Mouse (Mus musculus) kidney, adult 11 months (tissue): ENCODE measurements around the gene Dop1a.
A peak's percentile ranks its signal among the peaks of the same experiment; 100 is the strongest.

Source experiments
- DNase-seq: peaks from one replicate; pipeline ENCODE4 v3.0.0; 2022

The Dop1a gene

GRCm38 (mm10) chr9:86513733-86514132 lies 46.8 kb downstream of the Dop1a start:
- no peak for DNase-seq

DNA sequence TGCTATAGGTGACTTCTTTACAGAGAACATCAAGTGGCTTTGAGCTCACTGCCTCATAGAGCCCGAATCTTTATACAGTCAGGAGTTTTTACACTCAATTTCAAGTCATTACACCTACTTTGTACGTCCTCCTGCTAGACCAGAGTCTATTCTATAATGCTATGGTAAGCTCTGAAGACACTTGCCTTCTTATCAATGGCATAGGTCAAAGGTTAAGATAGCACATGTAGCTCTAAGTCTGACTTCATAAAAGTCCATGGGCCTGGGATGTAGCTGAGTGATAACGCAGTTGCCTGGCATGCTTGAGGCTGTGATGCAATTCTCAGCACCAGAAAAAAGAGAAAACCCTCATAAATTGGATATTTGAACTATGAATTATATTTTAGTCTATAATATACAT lies 47.4 kb downstream of the Dop1a start:
- no peak for DNase-seq

DNA sequence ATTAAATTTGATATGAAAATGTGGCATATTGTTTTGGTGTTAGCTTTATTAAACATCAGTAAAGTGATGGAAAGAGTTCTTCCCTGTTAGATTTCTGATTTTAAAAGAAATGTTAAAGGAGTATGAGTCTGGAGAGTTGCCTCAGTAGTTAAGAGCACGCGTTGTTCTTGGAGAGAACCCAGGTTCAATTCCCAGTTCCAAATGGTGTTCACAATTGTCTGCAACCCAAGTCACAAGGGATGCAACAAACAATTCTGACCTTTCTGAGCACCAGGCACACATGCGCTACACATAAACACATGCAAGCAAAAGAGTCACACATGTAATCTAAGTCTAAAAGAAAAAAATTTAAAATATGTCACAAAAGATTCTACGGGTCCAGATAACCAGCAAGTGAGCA lies 47.8 kb downstream of the Dop1a start:
- no peak for DNase-seq

- DNase-seq: no peak
These were observed 55.4 kb downstream of the Dop1a start for GRCm38 (mm10) chr9:86522335-86522734.

DNA sequence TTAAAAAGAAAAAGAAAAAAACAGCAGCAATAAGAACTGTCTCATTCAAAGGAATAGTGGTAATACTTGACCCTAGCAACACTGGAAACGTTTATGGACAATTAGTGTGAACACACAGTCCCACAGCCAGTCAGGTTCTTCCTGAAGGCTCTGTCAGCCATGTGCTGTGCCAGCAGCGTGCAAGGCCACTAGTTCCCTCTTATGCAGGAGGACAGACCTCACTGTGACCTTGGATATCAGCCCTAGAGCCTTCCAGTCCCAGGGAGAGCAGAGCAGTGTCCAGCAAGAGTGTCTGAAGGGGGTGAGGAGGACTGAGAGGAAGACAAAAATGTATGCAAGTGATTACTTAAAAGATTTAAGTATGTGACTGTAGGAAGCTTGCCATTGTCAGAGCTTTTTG lies 58.6 kb downstream of the Dop1a start:
- no peak for DNase-seq

GRCm38 (mm10) chr9:86534071-86534470 lies 67.1 kb downstream of the Dop1a start:
- DNase-seq: no peak

GRCm38 (mm10) chr9:86543451-86543850 lies 76.5 kb downstream of the Dop1a start:
- DNase-seq: no peak

DNA sequence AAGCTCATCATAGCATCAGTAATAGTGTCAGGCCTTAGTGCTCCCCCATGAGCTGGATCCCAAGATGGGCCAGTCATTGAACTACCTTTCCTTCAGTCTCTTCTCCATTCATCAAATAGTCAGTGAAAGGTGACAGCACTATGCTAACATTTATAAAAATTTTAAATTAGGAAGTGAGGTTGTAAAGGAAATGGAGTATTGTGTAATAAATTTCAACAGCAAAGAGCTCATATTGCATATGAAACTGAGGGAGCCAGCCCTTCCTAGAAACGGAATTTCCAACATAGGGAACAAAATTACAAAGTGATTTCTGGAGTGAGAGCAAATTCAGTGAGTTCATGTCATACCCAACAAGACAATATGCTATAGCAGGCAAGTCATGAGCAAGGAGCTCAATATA lies 77.6 kb downstream of the Dop1a start:
- no peak for DNase-seq

GRCm38 (mm10) chr9:86549637-86550162 lies 82.7 kb downstream of the Dop1a start:
- no peak for DNase-seq

DNA sequence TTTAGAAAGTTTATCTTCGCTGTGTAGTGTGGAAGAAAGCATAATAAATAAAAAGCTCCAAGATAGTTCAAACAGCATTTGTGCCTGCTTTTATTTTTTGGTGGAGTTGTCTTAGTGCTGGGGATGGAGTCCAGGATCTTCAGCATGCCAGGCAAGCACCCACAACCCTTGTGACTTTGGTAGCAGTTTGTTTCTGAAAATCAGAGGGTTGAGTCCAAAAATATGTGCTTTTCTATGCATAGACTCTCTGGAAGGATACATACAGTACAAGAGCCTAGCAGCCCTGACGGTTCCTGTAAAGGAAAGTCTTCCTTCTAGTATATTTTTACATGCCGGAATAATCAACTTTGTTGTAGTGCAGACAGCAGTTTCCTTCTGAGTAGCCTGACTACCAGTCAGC lies 83.8 kb downstream of the Dop1a start:
- no peak for DNase-seq

GRCm38 (mm10) chr9:86553886-86554285 lies 86.9 kb downstream of the Dop1a start:
- DNase-seq: no peak

- DNase-seq: no peak
These were observed 87.7 kb downstream of the Dop1a start for GRCm38 (mm10) chr9:86554641-86555040.

DNA sequence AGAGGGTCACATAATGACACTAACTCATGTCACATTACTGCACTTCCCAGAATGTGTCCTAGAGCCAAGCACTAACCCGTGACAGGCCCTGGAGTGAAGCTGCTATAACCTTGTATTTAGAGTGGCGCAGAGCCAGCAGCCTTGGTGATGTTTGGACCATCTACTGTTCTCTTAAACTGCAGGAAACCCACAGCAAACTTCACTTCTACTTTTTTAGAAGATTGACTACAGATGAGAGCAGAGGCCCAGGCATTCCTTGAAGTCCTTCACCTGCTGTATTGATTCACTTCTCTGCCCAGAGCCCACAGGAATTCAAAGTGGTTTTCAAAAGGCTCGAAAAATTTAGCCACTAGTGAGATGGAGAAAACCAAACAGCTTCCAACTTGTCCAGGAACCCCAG lies 93.6 kb downstream of the Dop1a start:
- DNase-seq: peak; percentile 47

DNA sequence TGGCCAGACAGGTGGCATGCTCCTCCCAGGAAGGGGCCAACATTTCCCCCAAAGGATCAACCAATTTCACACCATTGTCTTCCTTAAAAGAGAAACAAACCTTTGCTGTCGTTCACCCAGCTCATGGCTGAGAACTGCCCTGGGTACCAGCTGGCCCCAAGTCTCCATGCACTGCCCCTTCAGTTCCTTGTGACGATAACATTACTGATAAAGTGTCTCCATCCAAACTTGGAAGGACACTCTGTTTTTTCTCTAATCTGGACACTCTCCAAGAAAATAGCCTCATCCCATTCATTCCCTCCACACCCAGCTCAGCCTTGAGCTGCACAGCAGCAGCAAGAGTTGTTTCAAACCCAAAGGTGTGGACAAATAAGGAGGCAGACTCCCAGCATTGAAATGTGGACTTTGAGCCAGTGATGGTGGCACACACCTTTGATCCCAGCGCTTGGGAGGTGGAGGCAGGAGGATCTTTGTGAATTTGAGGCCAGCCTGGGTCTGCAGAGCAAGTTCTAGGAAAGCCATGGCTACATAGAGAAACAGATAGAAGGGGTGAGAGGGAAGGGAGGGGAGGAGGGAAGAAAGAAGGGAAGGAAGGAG lies 102.5 kb downstream of the Dop1a start:
- DNase-seq: peak; percentile 48

- peak; percentile 37 for DNase-seq
These were observed 103.4 kb downstream of the Dop1a start for GRCm38 (mm10) chr9:86570261-86570890.

- no peak for DNase-seq
These were observed 104.0 kb downstream of the Dop1a start for GRCm38 (mm10) chr9:86570946-86571345.

DNA sequence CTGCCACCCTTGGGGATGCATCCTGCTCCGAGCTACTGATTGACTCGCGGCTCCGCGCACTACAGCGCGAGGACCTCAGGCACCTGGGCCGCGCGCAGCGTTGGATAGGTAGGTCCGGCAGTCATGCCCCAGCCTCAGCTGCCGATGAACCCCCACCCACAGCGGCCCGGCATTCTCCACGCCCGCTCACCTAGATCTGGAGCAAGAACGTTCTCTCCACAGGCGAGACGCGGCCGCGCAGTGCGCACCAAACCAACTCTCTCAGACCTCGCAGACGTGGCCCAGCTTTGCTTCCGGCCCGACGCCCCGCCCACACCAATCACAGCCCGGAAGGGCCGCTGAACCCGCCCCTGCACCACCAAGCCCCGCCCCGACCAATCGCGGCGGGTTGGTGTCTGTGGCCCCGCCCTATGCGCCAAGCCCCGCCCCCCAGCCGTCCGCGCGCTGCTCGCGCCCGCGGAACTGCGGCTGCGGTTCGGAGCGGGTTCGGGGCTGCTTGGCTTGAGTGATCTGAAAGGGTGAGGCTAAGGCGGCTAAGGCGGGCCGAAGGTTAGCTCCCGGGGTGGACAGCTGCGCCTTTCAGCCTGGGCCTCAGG lies 104.7 kb downstream of the Dop1a start, which contains the start of the genes Pgm3 and Rwdd2a:
TSS of gene Pgm3 (minus strand) at position 303 of the 596 bp plus-strand sequence.
TSS of gene Rwdd2a (plus strand) at position 452 of the 596 bp plus-strand sequence.
- peak; percentile 93 for DNase-seq

- no peak for DNase-seq
These were observed 105.2 kb downstream of the Dop1a start for GRCm38 (mm10) chr9:86572196-86572595.

- DNase-seq: peak; percentile 83
These were observed 105.8 kb downstream of the Dop1a start for GRCm38 (mm10) chr9:86572636-86573291.

DNA sequence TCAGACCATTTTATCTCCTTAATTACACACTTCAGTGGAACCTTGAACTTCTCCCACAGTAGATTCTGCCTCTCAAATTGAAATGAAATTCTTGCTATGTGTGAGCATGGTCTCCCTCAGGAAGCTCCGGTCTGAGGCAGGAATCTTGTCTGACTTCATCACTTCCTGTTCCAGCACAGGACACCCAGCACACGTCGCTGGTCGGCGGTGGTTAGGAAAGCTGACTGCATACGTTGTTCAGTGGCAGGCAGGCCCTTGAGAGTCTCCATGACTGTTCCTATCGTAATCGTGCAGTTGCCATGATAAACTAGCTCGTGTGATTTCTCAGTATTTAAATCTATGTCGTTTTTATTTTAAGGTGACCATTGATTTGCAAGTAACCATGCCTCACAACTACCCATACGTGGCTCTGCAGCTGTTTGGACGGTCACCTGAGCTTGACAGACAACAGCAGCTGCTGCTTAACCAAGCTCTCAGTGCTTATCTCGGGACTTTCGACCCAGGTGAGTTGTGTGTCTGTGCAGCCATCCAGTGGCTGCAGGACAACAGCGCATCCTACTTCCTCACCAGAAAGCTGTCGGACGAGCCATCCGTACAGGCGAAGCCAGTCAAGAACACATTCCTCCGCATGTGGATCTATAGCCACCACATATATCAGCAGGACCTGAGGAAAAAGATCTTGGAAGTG lies 106.8 kb downstream of the Dop1a start:
- no peak for DNase-seq

DNA sequence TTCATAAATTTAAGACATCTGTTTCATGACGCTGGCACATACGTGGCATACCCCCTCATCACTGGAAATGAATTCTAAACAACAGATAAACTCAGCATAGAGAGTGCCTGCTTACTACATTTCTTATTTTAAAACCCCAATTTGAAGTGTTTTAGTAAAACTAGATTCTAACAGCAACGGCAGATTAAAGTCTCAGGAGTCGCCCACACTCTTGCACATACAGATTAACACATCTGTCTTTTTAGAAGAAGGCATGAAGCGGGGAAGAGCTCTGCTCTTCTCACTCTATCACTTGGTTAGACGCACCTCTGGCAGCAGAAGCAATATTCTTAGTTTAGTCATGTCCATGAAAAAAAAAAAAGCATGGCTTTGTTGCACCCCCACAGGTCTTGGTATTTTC lies 108.2 kb downstream of the Dop1a start:
- no peak for DNase-seq

GRCm38 (mm10) chr9:86579657-86580056 lies 112.7 kb downstream of the Dop1a start:
- DNase-seq: no peak

GRCm38 (mm10) chr9:86583740-86584139 lies 116.8 kb downstream of the Dop1a start:
- peak; percentile 62 for DNase-seq
